Mouse (Mus musculus) left cerebral cortex, postnatal 25 days (tissue): ENCODE results near the gene Atf7. TPM values are rescaled to one million over a fixed set of nuclear protein-coding genes. Genes with fewer than 3 reads are reported as not detected.

ENCODE experiments used
- DNase-seq, 2 experiments: peaks; one replicate each; pipeline ENCODE4 v3.0.0; 2022; ENCODE audit warnings: low spot score in 2 of 2, mixed read lengths in 1 of 2
- intact Hi-C: fragments of 180-260 bp; cut with DNase I; formaldehyde crosslinking; loops from one replicate; pipeline ENCODE4 v1.15.1; 2025
- total RNA-seq, 2 experiments: library from RNA; stranded (reverse); gene quantifications; 2 replicates each; pipeline ENCODE4 v1.2.3; 2021

Gene Atf7
- total RNA-seq, 2 experiments from 2014 or later, result 30.9 to 36.8 TPM

- intact Hi-C loops, result no loop called here
- DNase-seq, result no peak
Measured at GRCm38 (mm10) chr15:102563681-102564080, 61.6 kb downstream of the Atf7 start.

GRCm38 (mm10) chr15:102563061-102563460 is 62.2 kb downstream of the Atf7 start:
- intact Hi-C loops, result no loop called here
- no peak for DNase-seq

GRCm38 (mm10) chr15:102562491-102562890 is 62.8 kb downstream of the Atf7 start:
- intact Hi-C loops, result no loop called here

GRCm38 (mm10) chr15:102557580-102557979 is 67.7 kb downstream of the Atf7 start:
- intact Hi-C loops, result no loop called here
- DNase-seq, result peak in 1 of 2 experiments; percentile 20

More at GRCm38 (mm10) chr15:102562491-102562890, 62.8 kb downstream of the Atf7 start:
- DNase-seq, result no peak

GRCm38 (mm10) chr15:102555581-102555980 is 69.7 kb downstream of the Atf7 start:
- intact Hi-C loops, result no loop called here
- DNase-seq, result no peak

- DNase-seq, result no peak
- intact Hi-C loops, result no loop called here
Measured at GRCm38 (mm10) chr15:102552599-102552998, 72.7 kb downstream of the Atf7 start.

- intact Hi-C loops, result loop anchor here (2.0 kb wide), 2 partner anchors 77 to 123 kb away; partner anchors contain the start of genes Atf7 and Gm28047
- DNase-seq, result no peak
Measured at GRCm38 (mm10) chr15:102547478-102547877, 77.8 kb downstream of the Atf7 start.

- intact Hi-C loops, result loop anchor here (2.0 kb wide), 2 partner anchors 78 to 124 kb away; partner anchors contain the start of genes Atf7 and Gm28047
- DNase-seq, result peak; percentile 86 to 97
Measured at GRCm38 (mm10) chr15:102546677-102547427, 78.4 kb downstream of the Atf7 start.

- no peak for DNase-seq
- intact Hi-C loops, result loop anchor here (2.0 kb wide), 2 partner anchors 79 to 125 kb away; partner anchors contain the start of genes Atf7 and Gm28047
Measured at GRCm38 (mm10) chr15:102546246-102546645, 79.0 kb downstream of the Atf7 start.

- no peak for DNase-seq
- intact Hi-C loops, result no loop called here
Measured at GRCm38 (mm10) chr15:102544801-102545200, 80.5 kb downstream of the Atf7 start.

GRCm38 (mm10) chr15:102533926-102534325 is 91.3 kb downstream of the Atf7 start:
- no peak for DNase-seq
- intact Hi-C loops, result no loop called here

- DNase-seq, result no peak
- intact Hi-C loops, result no loop called here
Measured at GRCm38 (mm10) chr15:102532106-102532900, 93.0 kb downstream of the Atf7 start.

GRCm38 (mm10) chr15:102531586-102531985 is 93.7 kb downstream of the Atf7 start:
- intact Hi-C loops, result no loop called here
- DNase-seq, result no peak

GRCm38 (mm10) chr15:102530566-102530965 is 94.7 kb downstream of the Atf7 start:
- intact Hi-C loops, result no loop called here
- DNase-seq, result no peak

- DNase-seq, result no peak
- intact Hi-C loops, result no loop called here
Measured at GRCm38 (mm10) chr15:102528396-102528795, 96.9 kb downstream of the Atf7 start.

GRCm38 (mm10) chr15:102527936-102528335 is 97.3 kb downstream of the Atf7 start:
- intact Hi-C loops, result no loop called here
- DNase-seq, result no peak

- DNase-seq, result no peak
- intact Hi-C loops, result no loop called here
Measured at GRCm38 (mm10) chr15:102526111-102527002, 98.9 kb downstream of the Atf7 start.

- intact Hi-C loops, result no loop called here
- peak; percentile 78 to 85 for DNase-seq
Measured at GRCm38 (mm10) chr15:102524892-102525485, 100.3 kb downstream of the Atf7 start, which contains the start of gene Npff. Gene Npff (minus strand): TSS chr15:102524942.

- DNase-seq, result no peak
- intact Hi-C loops, result no loop called here
Measured at GRCm38 (mm10) chr15:102521480-102521879, 103.8 kb downstream of the Atf7 start.
